Mouse (Mus musculus): ENCODE measurements around the gene 2310022B05Rik.

2310022B05Rik gene

DNA sequence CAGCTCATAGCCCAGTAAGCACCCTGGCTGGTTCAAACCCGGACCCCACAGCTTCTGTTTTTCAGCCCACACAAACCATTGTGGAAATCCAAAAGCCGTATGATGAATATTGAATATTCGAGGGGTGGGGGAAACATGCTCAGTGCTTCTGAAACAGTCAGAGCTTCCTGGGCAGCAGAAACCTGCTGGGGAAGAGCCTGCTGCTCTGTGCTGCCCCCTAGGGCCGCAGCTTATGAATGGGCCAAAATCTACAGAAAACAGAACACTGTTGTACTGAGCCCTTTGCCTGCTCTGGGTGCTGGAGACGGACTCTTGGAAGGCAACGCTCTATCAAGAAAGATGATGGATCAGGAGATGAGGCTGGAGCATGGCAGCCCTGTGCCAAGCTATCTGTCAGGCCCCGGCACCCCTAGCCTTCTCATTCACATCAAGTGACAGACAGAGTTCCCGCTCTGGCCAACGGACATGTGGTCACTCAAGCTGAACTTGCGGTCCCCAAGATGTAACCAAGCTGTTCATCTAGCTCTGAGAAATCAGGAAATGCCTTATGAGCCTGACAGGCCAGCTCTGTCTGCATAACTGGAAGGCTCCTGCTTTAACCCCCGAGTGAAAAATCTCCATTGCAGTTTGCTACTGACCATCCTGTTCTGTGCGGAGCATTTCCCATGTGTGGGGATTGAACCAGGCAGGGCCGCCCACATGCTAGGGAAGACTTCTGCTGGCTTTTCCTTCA lies 54.8 kb downstream of the 2310022B05Rik start:
- DNase-seq (ENCODE audit: low read depth) = no peak

DNA sequence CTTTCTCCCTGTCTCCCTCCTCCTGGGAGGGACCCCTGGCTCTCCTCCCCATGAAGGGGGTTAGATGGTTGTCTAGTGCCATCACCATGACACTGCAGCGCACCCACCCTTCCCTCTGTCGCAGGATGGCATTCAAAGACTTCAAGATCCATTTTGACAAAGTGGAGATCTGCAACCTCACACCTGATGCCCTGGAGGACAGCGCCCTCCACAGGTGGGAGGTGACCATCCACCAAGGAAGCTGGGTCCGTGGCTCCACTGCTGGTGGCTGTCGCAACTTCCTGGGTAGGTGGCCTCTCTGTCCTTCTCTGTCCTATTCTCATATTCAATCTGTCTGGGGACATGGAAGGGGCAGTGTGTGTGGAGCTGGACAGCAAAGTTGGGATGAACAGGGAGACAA lies 59.1 kb downstream of the 2310022B05Rik start:
- DNase-seq (ENCODE audit: low read depth) = no peak

DNA sequence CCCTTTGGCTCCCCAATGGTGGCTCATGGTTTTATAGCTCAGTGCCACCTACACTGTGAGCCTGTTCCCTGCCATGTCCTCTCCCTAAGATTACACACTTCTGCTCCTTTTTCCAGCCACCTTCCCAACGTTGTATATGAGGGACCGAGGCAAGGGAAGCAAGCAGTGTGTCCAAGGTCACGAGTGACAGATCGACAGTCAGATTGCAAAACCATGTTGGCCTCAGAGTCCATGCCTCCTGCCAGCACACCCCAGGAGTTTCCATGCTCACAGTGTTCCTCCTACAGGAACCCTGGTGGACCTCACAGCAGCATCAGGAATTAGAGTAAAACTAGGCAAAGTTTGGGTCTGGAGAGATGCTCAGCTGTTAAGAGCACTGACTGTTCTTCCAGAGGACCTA lies 73.8 kb downstream of the 2310022B05Rik start:
- no peak for DNase-seq (ENCODE audit: low read depth)

DNA sequence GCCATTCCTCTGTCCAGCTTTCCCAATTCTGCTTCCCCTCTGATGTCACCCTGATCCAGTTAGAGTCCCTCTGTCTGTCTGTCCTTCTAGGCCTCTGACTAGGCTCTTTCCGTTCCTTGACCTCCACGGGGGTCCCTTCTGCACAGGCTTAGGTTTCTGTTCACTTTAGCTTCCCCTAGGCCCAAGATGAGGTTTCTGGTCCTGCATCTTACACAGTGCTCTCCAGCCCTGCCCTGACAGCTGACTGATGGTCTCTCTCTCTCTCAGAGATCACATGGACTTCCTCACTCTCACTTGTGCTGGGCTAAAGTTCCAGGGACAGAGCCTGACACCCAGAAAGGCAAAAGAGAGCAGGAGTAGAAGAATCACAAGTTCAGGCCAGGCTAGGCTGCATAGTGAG lies 76.6 kb downstream of the 2310022B05Rik start:
- DNase-seq (ENCODE audit: low read depth) = no peak
